Mouse (Mus musculus) megakaryocyte-erythroid progenitor cell, adult 5-6 weeks (primary cell): ENCODE measurements around the gene Tnrc6b. TPM values are rescaled to one million over a fixed set of nuclear protein-coding genes. Genes with fewer than 3 reads are reported as not detected.
"Not testable (repeated sequence)": the region's sequence is repeated elsewhere in the genome, so short reads cannot be mapped to it uniquely, and the experiment has no call there.

Experiments
- ATAC-seq: replicated peaks from 2 replicates; pipeline ENCODE4 v1.8.0; 2016; ENCODE audit warnings: mild to moderate bottlenecking, inconsistent platforms; ENCODE audit not compliant: severe bottlenecking, poor library complexity, low FRiP score, low TSS enrichment
- total RNA-seq, 2 experiments: library from RNA; stranded (forward) in 1 of 2; stranded (reverse) in 1 of 2; fragments of 200-1000, 215-1000 nt in 1 of 2; fragments of >200 nt in 1 of 2; fragmentation: Nextera tagmentation in 1 of 2; gene quantifications; 2 replicates each; pipeline ENCODE4 v1.2.3; 2014 to 2017

Gene Tnrc6b
- total RNA-seq, 2 experiments from 2014 or later, result 48.5 to 89.0 TPM

DNA sequence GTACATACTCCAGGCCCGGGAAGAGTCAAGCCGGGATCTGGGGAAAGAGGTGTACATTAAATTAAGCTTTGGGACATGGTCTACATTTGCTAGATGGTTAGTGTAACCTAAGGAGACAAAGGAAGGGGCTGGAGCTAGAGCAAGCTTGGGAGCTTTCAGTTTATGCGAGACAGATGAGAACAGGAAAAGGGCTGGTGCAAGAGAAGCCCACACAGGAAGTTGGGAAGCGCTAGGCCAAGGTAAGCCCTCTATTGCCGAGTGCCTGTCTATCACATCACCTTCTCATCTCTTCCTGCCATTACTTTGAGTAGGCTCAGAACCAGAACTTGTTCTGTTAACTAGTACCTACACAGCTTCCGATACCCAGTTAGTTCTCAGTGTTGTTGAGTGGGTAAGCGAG lies 103.7 kb downstream of the Tnrc6b start:
- 0 out of 2 replicates have a peak, but pooled peaks have one; percentile 36 for ATAC-seq

DNA sequence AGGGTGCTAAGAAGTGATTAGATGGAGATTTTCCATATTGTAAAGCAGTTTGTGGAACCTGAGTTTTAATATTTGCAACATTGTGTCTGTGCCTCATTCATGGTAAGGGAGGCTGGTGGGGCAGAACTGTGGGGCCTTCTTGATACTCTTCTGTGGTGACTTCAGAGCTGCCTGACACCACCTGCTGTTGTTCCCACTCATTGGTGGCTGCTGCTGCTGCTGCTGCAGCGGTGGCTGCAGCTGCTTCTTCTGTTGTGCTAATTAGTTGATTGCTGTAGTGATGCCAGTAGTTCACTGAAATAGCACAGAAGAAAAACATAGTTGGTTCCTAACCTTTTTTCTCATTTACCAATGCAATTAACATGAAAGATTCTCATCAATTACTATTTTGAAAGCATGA lies 111.2 kb downstream of the Tnrc6b start:
- no peak for ATAC-seq

DNA sequence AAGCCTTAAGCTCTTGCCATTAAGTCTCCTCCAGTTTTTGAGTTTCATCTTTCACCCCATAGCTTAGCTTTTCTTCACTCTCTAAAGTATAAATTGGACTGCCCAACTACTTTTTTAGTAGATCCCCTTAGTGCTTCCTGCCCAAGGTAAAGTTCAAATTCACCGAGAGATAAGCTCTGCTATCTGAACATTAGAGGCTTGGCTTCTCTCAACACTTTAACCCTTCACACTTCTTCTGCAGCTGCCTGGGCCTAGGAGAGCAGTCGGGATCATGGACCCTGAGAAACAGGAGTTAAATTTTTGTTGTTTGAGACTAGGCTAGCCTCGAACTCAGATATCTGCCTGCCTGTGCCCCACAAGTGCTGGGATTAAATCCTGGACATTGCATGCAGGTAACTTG lies 120.1 kb downstream of the Tnrc6b start:
- no peak for ATAC-seq

DNA sequence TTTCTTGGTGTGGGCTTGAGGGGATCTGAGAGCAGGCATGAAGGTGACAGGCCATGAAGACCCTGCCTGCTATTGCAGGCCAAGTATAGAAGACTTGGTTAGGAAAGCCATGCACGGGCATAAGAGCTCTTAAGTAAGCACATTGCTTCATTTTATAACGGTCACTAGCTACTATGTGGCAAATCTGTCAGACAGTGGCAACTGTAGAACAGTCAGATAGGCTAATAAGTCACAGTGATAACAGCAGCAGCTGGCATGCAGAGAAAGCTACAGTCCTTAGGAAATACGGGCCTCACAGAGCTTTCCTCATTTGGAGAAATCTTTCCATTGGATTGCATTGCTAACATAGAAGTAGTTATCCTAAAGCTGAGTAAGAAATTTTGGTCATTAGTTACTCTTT lies 121.7 kb downstream of the Tnrc6b start:
- peak; percentile 39; the same call in 1 of the 2 replicates for ATAC-seq

DNA sequence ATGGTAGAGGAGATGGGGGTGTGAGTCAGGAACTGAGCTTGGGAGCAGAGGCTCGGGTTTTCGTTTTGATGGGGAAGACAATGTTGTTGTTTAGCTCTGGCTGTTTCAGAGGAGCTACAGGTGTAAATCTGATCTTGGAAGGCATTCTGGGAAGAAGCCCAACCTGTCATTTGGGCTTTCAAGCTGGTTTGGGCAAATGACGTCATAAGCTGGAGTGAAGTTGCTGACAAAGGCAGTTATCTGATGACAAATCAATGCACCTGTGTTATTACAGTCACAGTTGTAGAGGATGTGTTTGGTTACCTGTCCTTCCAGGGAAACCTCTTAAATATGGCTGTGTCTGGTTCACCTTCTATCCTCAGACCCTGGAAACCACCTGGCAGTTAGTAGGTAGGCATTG lies 125.1 kb downstream of the Tnrc6b start:
- ATAC-seq, result no peak

DNA sequence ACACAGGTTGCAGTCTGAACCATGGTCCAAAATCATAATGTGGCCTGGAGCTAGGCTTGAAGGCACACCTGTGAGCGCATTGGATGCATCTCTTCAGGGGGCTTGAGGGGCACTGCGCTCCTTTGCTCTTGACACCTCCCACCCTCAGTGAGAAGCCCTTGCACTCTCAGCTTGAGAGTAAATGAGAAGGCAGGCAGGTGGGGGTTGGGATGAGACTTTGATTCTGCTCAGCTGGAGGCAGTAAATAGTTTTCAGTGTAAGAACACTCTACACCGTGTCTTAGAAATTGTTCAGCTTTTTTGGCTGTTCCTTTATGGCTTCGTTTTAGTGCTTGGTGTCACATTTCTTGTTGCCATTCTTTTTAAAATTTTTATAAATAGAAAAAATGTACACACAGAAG lies 127.7 kb downstream of the Tnrc6b start:
- no peak for ATAC-seq

DNA sequence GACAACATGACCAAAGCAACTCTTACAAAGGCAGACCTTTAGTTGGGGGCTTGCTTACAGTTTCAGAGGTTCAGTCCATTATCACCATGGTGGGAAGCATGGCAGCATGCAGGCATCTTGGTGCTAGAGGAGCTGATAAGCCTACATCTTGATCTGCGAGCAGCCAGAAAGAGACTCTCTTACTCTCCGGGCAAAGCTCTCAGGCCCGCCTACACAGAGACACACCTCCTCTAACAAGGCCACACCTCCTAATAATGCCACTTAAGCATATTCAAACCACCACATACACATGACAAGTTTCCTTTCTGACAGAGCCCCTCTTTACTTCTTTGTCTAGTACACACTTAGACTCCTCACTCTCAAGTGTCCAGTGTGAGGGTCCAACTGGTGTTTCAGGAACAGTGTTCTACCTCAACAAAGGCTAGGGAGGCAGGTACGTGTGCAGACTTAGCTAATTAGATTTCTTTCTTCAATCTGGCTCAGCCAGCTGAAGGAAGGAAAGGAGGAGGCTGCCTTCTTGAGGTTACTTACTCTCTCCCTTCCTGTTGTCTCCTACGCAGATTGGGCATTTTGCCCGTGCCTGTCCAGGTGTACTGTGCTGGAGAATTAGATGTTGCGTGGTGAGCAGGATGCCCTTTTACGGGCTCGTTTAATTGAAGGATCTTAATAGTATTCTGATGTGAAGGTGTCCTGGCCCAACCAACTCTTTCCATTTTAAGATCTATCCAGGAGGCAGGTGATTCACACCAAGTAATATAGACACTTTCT lies 128.7 kb downstream of the Tnrc6b start:
- ATAC-seq, result peak; percentile 74

DNA sequence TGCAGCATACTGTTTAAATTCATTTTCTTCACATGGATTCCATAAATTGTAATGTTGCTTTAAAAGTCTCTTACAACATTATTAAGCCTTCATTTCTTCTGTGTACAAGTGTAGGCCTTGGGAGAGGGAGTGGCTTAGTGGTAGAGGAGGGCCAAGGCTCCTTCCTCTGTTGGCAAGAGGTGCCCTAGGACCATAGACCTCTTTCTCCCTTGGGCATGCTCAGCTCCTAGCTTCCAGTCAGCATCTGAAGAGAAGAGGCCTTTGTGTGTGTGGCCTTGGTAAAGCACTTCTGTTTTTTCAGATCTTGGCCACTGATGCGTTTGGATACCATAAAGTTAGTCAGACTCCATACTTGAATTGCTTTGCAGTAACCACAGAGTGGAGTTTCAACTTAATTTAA lies 133.1 kb downstream of the Tnrc6b start:
- no peak for ATAC-seq

DNA sequence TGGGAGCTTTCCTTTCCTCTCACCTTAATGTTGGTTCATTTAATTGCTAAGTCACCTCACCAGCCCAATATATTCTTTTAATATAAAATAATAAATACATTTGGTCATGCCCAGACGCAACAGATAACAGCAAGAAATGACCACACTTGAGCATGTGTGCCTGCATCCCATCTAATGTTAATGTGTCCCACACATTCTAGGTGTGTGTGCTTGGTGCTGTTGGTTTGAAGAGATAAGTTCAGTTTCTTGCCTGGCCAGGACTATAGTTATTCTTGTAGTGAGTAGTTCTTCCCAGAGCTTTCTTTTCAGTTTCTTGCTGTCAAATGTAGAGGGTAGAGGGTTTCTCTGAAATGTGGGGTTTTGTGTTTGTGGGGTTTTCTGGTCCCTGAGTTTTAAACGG lies 133.8 kb downstream of the Tnrc6b start:
- ATAC-seq, result peak; percentile 58

DNA sequence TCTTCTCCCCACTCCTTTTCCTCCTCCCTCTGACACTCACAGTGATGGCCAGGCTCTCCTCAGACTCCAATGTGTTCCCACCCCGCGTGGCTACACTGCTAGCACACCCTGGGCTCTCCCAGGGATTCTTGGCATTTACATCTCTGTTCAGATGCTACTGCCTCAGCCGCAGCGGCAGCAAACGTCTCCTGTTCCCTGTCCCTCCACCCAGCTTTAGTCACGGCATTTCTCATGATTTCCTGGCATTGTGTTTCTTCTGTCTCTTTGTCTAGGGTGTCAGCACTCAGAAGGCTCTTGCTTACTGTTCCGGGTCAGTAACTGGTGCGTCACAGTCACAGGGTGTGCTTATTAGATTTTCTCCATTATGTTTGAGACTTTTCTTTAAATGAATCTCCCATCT lies 138.9 kb downstream of the Tnrc6b start:
- ATAC-seq, result no peak

DNA sequence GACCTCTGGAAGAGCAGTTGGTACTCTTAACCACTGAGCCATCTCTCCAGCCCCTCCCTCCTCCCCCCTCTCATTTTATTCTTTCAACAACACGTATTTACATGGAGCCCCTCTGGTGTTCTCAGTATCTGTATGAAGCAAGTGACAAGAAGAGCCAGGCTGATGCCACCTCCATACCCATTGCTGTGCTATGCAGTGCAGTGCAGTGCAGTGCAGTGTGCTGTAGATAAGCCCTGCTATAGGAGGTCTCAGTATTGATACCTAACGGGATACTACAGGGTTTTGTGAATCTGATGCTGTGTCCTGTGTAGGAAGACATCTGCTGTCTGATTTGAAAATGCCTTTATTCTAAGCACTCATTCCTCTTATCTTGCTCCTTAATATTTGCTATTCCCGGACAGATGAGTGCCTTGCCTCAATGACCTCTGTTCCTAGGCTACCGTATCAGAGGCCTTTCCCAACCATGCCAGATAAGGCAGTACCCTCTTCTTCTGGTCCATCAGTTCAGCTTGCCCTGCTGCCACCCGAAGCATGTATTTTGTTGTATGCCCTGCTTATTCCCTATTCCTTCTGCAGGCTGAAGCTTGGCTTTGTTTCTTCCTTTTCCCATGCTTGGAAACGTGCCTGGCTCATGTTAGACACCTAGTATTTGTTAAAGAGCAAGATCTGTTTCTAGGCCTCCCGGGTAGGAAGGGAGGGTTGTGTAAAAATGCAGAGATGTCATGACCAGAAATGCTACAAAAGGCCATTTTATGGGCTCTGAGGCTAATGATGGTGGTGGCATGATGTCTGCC lies 139.8 kb downstream of the Tnrc6b start:
- ATAC-seq, result peak; percentile 61

DNA sequence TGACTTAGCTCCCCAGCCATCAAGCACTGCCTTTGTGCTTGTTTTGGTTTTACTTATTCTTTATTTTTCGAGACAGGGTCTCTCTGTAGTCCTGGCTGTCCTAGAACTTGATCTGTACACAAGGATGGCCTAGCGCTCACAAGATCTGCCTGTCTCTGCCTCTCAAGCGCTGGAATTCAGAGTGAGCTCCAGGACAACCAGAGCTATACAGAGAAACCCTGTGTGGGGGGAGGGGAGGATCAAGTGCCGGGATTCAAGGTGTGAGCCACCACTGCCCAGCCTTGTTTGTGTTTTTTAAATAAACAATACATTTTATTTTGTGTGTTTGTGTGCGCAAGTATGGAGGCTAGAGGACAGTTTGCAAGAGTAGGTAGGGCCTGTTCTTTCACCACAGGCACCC lies 141.0 kb downstream of the Tnrc6b start:
- no peak for ATAC-seq

DNA sequence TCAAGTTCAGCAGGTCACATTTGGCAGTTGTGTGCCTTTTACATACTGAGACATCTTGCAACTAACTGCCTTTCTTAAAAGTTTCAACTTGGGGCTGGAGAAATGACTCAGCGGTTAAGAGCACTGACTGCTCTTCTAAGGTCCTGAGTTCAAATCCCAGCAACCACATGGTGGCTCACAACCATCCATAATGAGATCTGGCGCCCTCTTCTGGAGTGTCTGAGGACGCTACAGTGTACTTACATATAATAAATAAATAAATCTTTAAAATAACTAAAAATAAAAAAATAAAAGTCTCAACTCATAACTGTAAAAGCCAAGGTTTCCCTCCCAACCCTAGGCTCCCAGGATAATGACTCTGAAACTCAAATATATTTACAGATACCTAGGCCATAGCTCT lies 141.4 kb downstream of the Tnrc6b start:
- not testable (repeated sequence) for ATAC-seq

DNA sequence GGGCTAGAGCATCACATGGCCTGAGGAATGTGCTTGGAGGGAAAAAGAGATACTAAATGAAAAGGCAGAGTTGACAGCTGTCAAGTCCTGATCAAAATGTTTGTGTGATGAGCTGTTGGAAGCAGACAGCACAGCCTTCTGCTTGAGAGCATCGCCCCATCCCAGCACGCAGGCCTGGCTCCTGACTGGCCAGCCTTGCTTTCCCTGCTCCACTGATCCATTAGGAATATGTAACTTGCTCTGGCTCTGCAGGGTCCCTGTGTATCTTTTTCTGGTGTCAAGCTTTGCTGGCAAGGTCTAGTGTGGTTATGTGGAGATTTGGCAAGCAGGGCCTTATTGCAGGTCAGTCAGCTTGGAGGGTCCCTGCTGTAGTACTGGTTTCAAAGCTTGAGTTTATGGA lies 148.3 kb downstream of the Tnrc6b start:
- no peak for ATAC-seq

DNA sequence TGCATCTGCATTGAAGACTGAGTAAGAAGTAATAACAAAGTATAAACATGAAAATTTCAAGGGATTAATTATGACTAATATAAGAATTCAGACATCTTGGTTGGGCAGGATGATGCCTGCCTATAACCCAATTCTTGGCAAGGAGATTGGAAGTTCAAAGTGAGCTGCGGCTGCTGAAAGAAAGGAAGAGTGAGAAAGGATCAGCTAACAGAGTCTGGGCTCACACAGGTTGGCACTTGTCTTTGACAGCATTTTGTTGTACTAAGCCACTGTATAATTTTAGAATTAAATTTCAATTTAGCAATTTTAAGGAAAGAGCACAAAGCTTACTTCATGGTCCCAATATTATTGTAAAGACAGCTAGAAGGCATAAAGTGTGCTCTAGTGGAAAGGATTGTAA lies 150.2 kb downstream of the Tnrc6b start:
- ATAC-seq, result no peak

DNA sequence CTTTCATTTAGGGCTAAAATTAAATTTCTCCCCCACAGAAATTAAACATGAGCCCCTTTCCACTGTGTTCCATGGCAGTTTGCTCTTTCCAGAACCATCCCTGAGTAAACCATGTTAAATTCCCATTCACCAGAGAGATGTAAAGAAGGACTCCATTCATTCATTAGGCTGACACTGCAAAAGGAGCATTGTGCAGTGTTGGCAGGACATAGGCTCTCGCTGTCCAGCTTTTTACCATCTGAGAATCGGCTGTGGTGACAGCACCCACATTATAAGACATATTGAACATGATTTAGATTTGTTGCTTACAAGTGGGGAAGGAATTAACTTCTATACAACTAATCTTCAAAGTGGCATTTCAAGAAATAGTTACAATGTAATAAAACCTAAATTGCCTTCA lies 150.9 kb downstream of the Tnrc6b start:
- ATAC-seq, result no peak

DNA sequence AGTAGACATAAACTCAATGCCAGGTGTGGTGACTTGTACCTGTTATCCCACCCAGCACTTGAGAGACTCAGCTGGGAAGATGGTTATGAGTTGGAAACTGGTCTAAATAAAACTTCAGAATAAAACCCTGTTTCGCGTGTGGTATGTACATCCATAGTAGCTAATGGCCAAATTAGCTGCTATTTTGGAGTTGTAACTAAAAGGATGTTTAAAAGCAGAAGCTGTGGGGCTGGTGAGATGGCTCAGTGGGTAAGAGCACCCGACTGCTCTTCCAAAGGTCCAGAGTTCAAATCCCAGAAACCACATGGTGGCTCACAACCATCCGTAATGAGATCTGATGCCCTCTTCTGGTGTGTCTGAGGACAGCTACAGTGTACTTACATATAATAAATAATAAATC lies 157.5 kb downstream of the Tnrc6b start:
- not testable (repeated sequence) for ATAC-seq

DNA sequence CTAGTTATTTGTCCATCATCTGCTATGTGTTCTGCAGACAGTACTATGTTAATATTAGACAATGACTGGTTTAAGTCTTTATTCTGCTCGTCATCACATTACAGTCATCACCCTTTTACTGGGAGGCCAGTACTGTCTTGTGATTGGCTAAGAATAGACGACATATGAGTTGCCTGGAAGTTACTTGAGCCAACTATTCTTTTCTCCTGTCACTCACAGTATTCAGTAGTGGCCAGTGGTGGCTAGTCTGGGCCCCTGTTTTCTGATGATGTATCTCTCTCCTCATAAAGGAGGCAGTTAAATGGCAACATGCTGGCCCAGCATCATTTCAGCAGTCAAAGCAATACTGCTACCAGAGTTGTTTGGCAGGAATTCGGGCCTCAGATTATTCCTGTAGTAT lies 163.6 kb downstream of the Tnrc6b start:
- ATAC-seq, result no peak

DNA sequence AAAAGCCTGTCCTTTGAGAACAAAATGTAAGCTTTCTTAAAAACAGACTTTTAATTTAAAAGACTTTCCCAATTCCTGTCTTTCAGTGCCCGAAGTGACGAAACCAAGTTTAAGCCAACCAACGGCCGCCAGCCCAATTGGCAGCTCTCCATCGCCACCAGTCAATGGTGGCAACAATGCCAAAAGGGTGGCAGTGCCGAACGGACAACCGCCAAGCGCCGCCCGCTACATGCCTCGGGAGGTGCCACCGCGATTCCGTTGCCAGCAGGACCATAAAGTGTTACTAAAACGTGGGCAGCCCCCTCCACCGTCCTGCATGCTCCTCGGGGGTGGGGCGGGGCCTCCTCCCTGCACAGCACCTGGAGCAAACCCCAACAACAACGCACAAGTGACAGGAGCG lies 165.1 kb downstream of the Tnrc6b start:
- ATAC-seq, result no peak

DNA sequence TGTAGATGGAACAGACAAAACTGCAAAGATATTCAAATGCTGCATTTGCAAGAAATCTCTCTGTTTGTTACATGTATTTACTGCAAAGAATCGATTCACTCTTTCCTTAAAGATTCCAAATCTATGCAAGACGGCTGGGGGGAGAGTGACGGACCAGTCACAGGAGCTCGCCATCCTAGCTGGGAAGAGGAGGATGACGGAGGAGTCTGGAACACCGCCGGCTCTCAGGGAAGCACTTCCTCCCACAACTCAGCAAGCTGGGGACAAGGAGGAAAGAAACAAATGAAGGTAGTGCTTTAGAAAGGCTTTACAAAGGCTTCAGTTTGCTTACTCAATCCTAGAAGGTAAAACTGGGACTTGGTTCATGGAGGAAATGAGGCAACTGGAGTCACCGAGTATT lies 173.0 kb downstream of the Tnrc6b start:
- no peak for ATAC-seq
